Mouse (Mus musculus) inflammation-experienced regulatory T-cells, adult 6 months (primary cell): ENCODE measurements around the gene Fkbpl. TPM values are rescaled to one million over a fixed set of nuclear protein-coding genes. Genes with fewer than 3 reads are reported as not detected.

ENCODE experiments used
- ATAC-seq: one replicate; pipeline ENCODE4 v1.8.0; 2017
- polyA plus RNA-seq, 3 experiments: library from polyadenylated mRNA; unstranded; fragments of 100-300 nt; shearing (Covaris generic); gene quantifications; one replicate each; pipeline ENCODE4 v1.2.1; 2017

Gene Fkbpl
- polyA plus RNA-seq, 3 experiments from 2014 or later = 4.4 to 5.8 (median 5.2) TPM

DNA sequence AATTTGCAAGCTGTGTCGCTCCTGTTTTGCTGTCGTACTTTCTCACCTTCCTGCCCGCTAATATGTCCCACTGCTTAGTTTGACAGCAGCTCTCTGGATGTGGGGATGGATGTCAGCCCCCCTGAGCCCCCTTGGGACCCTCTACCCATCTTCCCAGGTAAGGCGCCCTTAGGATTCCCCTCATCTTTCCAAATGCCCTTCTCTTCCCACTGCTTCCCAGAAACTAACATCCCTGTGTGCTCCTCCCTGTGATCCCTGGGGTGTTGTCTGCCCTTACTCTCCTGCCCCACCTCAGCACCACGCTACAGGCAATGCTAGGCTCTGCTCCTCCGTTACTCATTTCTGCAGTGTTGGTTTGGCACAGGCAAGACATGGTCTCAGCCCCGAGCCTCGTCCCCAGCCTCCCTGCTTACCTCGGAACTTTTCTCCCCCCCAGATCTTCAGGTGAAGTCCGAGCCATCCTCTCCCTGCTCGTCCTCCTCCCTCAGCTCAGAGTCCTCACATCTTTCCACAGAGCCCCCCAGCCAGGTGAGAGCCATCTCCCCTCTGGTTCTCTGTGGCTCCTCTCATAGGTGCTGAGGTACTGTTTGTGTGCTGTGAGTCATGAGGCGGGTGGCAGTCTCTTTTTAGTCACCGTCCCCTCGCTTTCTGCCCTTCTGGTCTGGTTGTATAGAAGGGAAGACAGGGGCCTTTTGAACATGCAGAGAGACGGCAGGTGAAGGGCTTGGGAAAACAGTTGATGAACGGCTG lies 3.8 kb downstream of the Fkbpl start:
- no peak for ATAC-seq

DNA sequence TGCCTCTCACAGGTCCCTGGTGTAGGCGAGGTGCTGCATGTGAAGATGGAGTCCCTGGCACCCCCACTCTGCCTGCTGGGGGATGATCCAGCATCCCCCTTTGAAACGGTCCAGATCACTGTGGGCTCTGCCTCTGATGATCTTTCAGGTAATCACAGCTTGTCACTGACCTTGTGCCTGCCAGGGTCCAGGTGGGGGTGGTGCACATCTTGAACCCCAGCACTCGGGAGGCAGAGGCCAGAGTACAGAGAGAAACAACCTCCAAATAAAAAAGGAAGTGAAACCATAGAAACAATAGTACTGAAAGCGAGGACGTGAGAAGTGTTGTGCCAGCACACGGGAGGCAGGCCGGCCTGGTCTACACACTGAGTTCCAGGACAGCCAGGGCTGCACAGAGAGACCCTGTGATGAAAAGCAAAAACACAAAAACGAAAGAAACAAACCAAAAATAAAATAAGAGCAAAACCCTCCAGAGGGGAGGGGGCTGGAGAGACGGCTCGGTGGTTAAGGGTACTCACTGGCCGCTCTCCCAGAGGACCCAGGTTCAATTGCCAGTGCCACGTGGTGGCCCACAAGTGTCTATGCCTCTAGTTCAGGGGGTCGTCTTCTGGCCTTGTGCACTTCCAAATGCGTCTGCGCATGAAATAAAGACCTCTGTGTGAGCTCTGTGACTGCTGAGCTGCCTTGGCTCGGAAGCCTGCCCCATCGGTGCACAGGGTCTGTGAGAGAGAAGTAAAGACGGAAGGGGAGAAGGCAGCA lies 4.7 kb downstream of the Fkbpl start:
- ATAC-seq = no peak

- no peak for ATAC-seq
Observed at GRCm38 (mm10) chr17:34650781-34651180, 6.2 kb downstream of the Fkbpl start.

DNA sequence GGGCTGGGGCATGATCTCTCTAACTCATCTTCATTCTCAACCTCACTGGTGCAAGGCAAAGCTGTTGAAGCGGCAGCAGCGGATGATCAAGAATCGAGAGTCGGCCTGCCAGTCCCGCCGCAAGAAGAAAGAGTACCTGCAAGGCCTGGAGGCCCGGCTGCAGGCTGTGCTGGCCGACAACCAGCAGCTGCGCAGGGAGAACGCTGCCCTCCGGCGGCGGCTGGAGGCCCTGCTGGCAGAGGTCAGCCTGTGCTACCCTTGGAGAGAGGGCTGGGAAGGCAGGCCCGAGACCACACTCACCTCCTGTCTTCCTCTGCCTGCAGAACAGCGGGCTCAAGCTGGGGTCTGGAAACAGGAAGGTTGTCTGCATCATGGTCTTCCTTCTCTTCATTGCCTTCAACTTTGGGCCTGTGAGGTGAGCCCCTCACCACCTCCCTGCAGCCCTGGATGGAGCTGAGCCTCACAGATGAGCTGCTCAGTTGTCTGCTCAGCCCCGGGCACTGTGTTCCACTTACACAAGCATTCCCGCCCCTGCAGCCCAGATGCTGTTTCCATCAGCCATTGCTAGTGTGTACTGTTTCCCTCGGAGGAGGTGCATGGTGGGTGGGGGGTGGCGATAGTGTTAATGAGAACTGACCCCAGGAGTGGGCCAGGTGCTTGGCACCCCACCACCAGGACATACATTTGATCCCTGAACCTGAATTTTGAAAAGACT lies 7.1 kb downstream of the Fkbpl start:
- ATAC-seq = no peak

- ATAC-seq = no peak
Observed at GRCm38 (mm10) chr17:34652546-34652945, 8.0 kb downstream of the Fkbpl start.

DNA sequence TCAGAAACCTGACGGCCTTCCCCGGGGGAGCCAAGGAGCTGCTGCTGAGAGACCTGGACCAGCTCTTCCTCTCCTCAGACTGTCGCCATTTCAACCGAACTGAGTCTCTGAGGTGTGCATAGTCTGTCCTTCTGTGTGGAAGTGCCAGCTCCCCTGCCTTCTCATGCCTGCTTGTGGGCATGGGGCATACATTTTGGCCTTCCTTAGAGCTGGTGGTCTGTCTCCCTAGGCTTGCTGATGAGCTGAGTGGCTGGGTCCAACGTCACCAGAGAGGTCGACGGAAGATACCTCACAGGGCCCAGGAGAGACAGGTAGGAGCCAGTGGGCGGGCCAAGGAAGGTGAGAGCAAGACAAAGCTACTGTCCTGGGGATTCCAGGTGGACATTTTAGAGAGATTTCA lies 8.4 kb downstream of the Fkbpl start:
- ATAC-seq = no peak

DNA sequence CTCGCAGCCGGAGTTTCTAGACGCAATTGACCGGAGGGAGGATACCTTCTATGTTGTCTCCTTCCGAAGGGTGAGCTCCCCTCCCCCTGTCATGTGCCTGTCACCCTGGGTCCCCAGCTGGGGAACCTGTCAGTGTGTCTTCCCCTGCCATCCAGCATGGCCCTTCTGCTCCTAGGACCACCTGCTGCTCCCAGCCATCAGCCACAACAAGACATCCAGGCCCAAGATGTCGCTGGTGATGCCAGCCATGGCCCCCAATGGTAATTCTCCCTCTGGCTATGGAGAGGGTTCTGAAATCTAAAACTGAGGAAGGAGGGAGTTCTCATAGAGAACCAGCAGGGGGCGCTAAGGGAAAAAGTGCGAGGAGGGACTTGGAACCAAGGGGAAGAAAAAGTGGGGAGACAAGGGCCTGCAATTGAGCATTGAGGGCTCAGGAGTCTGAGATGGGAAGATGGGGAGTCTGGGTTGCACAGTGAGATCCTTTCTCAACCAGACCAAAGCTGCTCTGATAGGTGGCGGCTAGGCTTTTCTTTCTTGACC lies 9.3 kb downstream of the Fkbpl start:
- no peak for ATAC-seq

DNA sequence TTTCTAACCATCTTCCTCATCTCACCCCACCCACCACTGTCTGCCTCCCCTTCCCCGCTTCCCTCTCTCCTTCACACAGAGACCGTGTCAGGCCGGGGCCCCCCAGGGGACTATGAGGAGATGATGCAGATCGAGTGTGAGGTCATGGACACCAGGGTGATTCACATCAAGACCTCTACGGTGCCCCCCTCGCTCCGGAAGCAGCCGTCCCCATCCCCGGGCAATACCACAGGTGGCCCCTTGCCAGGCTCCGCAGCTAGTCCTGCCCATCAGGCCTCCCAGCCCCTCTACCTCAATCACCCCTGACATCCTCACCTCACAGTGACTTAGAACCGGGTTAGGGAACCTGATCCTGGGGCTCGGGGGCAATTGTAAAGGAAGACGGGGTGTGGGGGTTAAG lies 9.8 kb downstream of the Fkbpl start:
- no peak for ATAC-seq

GRCm38 (mm10) chr17:34655160-34655559 lies 10.6 kb downstream of the Fkbpl start:
- ATAC-seq = no peak

DNA sequence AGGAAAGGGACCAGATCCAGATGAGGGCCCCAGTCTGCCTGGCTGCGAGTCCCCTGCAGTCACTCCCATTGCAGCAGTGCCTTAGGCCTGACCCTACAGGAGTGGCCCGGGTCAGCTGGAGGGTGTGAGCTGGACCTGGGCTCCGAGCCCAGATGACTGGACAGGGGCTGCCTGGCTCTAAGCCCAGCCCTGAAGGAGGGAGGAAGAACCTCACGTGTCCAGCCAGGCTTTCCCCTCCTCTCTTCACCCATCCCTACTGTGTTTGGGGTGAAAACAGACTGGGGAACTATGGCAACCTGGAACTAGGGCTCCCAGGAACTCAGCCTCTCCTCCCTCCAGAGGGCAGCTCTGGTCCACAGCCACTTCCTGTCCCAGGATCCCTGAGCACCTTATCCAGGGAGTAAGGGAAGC lies 11.0 kb downstream of the Fkbpl start:
- no peak for ATAC-seq

DNA sequence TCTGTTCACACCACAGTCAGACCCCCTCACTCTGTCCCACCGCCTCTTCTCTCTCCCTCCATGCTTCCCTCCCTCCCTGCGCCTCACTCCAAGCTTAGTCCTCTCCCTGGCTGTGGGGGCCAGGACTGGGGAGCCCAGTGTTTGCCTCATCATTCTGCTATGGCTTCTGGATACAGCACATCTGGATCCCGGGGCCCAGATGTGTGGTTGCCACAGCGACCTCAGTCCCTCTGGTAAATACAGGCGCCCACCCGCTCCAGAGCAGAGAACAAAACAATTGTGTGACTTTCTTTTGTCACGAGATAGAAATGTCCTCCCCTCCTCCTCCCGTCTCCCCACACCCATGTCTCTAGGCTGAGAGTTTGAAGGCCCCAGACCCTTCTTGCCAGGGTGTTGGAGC lies 12.1 kb downstream of the Fkbpl start:
- ATAC-seq = no peak

DNA sequence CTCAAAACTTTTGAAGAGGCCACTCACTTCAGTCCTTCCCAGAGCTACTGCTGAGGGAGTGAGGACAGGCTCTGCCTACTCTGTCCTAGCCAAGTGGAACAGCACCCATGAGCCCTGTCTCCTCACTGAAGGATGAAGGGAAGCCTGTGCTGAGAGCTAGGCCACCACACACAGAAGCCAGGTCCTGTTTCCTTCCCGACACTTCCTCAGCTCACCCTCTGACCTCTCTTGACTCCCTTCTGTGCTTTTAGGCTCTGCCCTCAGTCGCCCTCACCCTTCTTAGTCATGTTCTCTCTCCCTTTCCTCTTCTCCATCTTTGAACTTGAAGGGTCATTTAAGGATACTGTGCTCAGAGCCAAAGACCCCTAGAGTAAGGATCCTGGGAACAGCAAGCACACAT lies 12.7 kb downstream of the Fkbpl start:
- no peak for ATAC-seq

DNA sequence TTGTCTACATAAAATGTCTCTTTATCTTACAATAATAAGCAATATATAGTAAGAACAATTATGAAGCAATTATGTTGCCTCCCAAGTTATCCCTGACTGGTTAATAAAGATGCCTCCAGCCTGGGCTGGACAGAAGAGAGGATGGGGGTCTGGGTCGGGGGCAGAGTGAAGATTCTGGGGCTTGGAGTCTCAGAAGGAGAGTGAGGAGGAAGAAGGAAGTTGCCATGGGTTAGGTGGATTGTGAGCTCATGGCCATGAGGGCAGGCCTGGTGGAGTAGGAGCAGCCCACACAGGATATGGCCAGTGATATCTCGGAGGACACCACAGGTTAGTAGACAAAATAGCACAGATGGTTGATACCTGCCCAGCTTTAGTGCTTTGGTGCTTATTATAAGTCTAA lies 13.6 kb downstream of the Fkbpl start:
- ATAC-seq = no peak

DNA sequence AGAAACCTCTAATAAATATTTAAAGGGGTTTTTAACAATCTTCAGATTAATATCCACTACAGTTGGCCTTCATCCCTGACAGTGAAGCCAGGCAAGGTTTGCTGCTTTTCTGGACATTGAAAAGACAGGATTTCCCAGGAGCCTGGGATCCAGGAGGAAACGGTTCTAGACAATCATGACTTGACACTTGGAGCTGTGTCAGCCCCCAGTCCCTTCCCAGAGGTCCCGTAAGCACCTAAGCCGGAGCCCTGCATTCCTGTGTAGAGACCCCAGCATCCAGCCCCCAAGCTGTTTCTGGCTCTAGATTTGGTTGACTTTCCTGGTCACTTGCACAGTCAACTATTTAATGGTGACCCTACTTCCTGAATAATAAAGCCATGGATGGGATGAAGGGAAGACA lies 14.0 kb downstream of the Fkbpl start:
- ATAC-seq = no peak

DNA sequence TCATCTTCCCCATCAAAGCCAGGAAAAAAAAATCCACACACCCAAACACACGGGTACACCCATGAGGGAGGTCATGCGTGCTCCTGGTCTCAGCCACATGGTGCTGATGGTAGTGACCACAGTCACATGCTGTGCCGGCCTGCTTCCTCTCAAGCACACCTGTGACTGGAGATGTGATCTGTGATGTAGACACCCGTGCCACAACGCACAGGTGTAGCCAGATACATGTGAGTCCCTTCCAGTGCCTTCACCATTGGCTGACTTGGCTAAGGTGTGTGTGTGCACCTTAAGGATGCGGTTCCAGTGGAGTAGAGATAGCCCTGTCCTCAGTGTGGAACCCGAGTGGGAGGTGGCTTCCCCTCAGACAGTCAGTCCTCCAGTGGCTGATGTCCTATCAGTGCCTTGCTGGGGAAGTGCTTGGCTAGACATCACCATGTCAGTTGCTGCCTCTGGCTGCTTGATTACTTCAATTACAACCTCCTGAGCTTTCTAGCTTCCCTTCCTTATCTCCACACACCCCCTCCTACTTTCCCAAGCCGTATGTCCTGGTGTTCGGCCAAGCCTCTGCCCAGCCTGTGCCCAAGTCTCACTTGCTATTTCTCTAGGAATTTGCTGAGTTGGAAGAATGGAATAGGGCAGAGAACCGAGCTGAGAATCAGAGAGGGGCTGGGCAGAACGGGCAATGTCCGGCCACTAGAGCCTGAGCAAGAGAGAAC lies 14.8 kb downstream of the Fkbpl start:
- no peak for ATAC-seq

GRCm38 (mm10) chr17:34659897-34660214 lies 15.3 kb downstream of the Fkbpl start:
- ATAC-seq = no peak

- ATAC-seq = no peak
Observed at GRCm38 (mm10) chr17:34660259-34660820, 15.8 kb downstream of the Fkbpl start.

DNA sequence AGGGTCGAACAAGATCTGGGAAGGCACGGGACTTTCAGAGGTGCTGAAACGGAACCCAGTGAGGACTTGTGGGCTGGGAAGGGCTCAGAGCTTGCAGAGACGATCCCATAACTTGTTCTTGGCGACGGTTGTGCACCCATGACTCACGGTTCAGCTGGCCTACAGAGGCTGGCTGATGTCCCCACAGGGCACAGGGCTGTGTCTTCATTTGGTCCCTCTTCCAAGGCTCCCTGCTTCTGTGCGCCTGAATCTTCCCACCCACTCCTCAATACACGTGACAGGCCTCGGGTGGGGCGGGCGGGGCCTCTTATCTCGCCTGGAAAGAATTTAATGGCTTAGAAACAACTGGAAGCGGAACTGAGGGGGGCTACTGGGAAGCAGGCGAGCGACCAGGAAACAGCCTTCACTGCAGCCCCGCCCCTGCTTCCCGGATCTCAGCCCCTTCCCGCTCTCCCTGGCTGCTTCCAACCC lies 16.6 kb downstream of the Fkbpl start:
- ATAC-seq = no peak

DNA sequence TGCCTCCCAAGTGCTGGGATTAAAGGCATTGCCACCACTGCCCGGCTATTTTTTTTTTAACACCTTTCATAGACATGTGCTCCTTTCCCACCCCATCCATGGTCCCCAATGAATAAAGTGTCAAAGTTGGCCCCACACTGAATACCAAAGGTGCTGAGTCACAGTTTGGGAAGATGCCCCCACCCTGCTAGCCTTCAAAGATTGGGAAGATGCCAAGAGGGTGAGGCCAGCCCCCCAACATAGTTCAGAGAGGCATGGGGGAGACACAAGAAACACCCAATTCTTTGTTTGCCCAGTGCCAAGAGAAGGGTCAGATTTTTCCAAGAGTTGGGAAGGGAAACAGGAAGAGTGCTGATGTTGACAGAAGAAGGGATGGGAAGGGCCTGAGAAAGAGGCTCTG lies 17.9 kb downstream of the Fkbpl start:
- ATAC-seq = no peak

- no peak for ATAC-seq
Observed at GRCm38 (mm10) chr17:34662978-34663377, 18.4 kb downstream of the Fkbpl start.

DNA sequence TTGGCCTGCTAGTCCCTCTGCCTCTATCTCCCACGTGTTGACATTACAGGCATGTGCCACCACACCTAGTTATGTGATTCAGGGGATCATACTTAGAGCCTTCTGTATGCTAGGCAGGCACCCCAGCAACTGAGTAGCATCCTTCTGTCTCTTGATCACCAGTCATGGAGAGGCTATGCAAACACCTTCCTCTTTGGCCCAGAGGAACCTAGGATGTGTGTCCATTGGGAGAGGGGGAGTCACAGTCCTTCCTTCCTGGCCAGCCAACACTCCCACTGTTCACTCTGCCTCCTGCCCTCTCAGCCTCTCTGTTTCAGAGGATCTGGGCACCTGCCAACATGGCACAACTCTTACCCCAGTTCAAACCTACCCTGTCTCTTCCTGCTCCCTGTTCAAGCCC lies 19.0 kb downstream of the Fkbpl start:
- no peak for ATAC-seq

DNA sequence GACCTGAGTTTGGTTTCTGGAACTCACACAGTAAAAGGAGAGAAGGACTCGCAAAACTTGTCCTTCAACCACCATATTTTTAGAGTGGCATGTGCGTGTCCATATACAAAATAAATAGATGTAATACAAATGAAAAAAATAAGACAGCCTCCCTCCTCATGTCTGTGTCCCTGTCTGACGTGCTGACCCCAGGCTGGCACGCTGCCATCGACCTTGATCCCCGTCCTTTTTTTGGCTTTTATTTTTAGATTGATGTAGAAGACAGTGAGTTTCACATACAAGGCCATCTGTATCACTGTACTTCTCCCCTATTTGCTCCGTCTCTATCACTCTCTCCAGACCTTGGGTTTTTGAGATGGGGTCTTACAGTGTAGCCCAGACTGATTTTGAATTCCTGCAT lies 19.9 kb downstream of the Fkbpl start:
- no peak for ATAC-seq
